15 mouse cellular contexts compared by ENCODE assay signal in the genomic region with DNA sequence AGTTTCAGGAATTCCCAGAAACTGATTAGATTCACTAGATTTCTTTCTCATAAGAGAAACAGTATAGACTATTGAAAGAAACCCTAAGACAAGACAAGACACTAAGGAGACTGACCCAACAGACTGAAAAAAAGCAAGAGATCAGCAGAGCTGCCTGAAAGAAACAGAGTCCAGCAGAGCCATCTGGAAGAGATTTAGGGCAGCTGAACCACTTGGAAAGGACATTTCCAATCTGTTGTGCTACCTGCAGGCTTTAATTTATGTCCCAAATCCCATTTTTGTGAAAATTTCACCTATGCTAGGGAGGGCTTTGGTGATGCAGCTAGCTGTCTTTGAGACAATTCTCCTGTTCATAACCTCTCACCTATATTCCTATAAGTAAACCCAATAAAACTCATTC. TPM values are rescaled to one million over a fixed set of nuclear protein-coding genes. Genes with fewer than 3 reads are reported as not detected.
A peak's percentile ranks its signal among the peaks of the same experiment; 100 is the strongest.
DNase-seq lines count a peak whose midpoint lies in the region; TF ChIP-seq lines count a peak whose summit lies in the region.
"Had no signal": no experiment of that assay in that cellular context is flagged by ENCODE, and none has a peak within 500 bp of the region (broad histone marks: within the 10 kb centered on the region; RNA-seq: fewer than 3 reads in every experiment).

No protein-coding gene starts in this region.

- no peak for TF ChIP-seq CTCF in left cerebral cortex, adult 2 months (IDR thresholded peaks at IDR 0.05)

- no peak overlapping the region for H3K4me3 ChIP-seq in left cerebral cortex, adult 2 months
- H3K4me3 ChIP-seq: embryonic facial prominence, embryonic 13.5 days; forebrain, embryonic 12.5 days; heart, adult 2 months; heart, embryonic 13.5 days; hindbrain, embryonic 15.5 days had no signal

- H3K27ac ChIP-seq in left cerebral cortex, adult 2 months: no peak overlapping the region
- H3K27ac ChIP-seq: embryonic facial prominence, embryonic 13.5 days; forebrain, embryonic 12.5 days; heart, adult 2 months; heart, embryonic 13.5 days; hindbrain, embryonic 15.5 days had no signal

- intact Hi-C loops in left cerebral cortex, adult 2 months (cut with DNase I): no loop called here

- peak; percentile 90 for DNase-seq in brain, adult 2 months (ENCODE audit: low read depth, low spot score)
- peak; percentile 68 for DNase-seq in cerebellum, adult 11-12 months
- peak; percentile 79 for DNase-seq in cerebellum, adult 9-11 months
- peak; percentile 47 to 61 for DNase-seq in cerebellum, postnatal 36 days
- DNase-seq in urinary bladder, adult 18-20 months (ENCODE audit: low spot score in 2 of 2): no peak
- no peak for DNase-seq in left cerebral cortex, adult 2 months (ENCODE audit: extremely low spot score in 1 of 2, low spot score in 2 of 2)
- DNase-seq in testis, postnatal 14 days (ENCODE audit: low spot score): no peak
- DNase-seq: adrenal gland, postnatal 14 days; gastrocnemius, postnatal 14 days; heart, adult 2 months; heart, postnatal 36 days had no signal

RNA-seq across cellular contexts. Expression of a gene that starts 25.0 kb away (rescaled TPM):
- 10 to 100 TPM; 11.1 to 11.9 TPM for total RNA-seq in left cerebral cortex, adult 2 months (2021)

Comparison
In these comparisons a context has a peak if more than half of its experiments do, and no peak if none do; other contexts are left out.
1. DNase-seq: peak in brain, adult 2 months (single experiment), cerebellum, adult 11-12 months (single experiment), cerebellum, adult 9-11 months (single experiment) and cerebellum, postnatal 36 days (2 of 2); none in urinary bladder, adult 18-20 months (0 of 2), left cerebral cortex, adult 2 months (0 of 2) and testis, postnatal 14 days (single experiment).